ENCODE assay signal across 9 mouse cellular contexts in genomic region chr6:104492490-104493431, GRCm38 (mm10). TPM values are rescaled to one million over a fixed set of nuclear protein-coding genes. Genes with fewer than 3 reads are reported as not detected.
A peak's percentile ranks its signal among the peaks of the same experiment; 100 is the strongest.
DNase-seq lines count a peak whose midpoint lies in the region; ATAC-seq and TF ChIP-seq lines count a peak whose summit lies in the region.
"Had no signal": no experiment of that assay in that cellular context is flagged by ENCODE, and none has a peak within 500 bp of the region (broad histone marks: within the 10 kb centered on the region; RNA-seq: fewer than 3 reads in every experiment).

TSS of gene Cntn6 (plus strand) at chr6:104492790.

- H3K9me3 ChIP-seq in heart, embryonic 14.5 days (ENCODE audit: control insufficient read depth, low read length): no peaks in the 10 kb centered on the region
- H3K9me3 ChIP-seq in embryonic facial prominence, embryonic 12.5 days: no peaks in the 10 kb centered on the region
- H3K9me3 ChIP-seq in intestine, postnatal 0 days (ENCODE audit: control insufficient read depth): no peaks in the 10 kb centered on the region
- H3K9me3 ChIP-seq in midbrain, embryonic 14.5 days (ENCODE audit: control insufficient read depth, low read length): no peaks in the 10 kb centered on the region

- no peak within 1 kb of the TSS for H3K9ac ChIP-seq in heart, embryonic 14.5 days (ENCODE audit: low read length)
- no peak within 1 kb of the TSS for H3K9ac ChIP-seq in embryonic facial prominence, embryonic 12.5 days
- H3K9ac ChIP-seq in intestine, postnatal 0 days (ENCODE audit: low read depth, low read length): no peak within 1 kb of the TSS
- H3K9ac ChIP-seq in midbrain, embryonic 14.5 days (replicated peaks; ENCODE audit: low read length): peak within 1 kb of the TSS; percentile 54

- no peak within 1 kb of the TSS; a peak in 1 of 4 replicates for H3K4me3 ChIP-seq in heart, embryonic 14.5 days (ENCODE audit: control insufficient read depth in 1 of 2, insufficient read depth in 1 of 2, low read depth in 1 of 2, low read length in 2 of 2)
- peak within 1 kb of the TSS; percentile 13; the same call in 1 of the 2 replicates for H3K4me3 ChIP-seq in embryonic facial prominence, embryonic 12.5 days
- no peak within 1 kb of the TSS for H3K4me3 ChIP-seq in intestine, postnatal 0 days (ENCODE audit: low read depth, low read length)
- peak within 1 kb of the TSS; percentile 35 for H3K4me3 ChIP-seq in midbrain, embryonic 14.5 days (replicated peaks; ENCODE audit: low read depth, low read length)

- no peak within 1 kb of the TSS for H3K27ac ChIP-seq in heart, embryonic 14.5 days (replicated peaks in 1 of 2; ENCODE audit: control insufficient read depth in 1 of 2, insufficient read depth in 1 of 2, low read depth in 2 of 2, low read length in 2 of 2)
- peak within 1 kb of the TSS; percentile 23; the same call in 1 of the 2 replicates for H3K27ac ChIP-seq in embryonic facial prominence, embryonic 12.5 days
- no peak within 1 kb of the TSS for H3K27ac ChIP-seq in intestine, postnatal 0 days (ENCODE audit: low read depth, low read length)
- H3K27ac ChIP-seq in midbrain, embryonic 14.5 days (replicated peaks; ENCODE audit: low read depth, low read length): peak within 1 kb of the TSS; percentile 75
- H3K27ac ChIP-seq: macrophage had no signal

- H3K27me3 ChIP-seq in heart, embryonic 14.5 days (ENCODE audit: control insufficient read depth, insufficient read depth, low read length): no peaks in the 10 kb centered on the region
- no peaks in the 10 kb centered on the region for H3K27me3 ChIP-seq in embryonic facial prominence, embryonic 12.5 days
- H3K27me3 ChIP-seq in intestine, postnatal 0 days (replicated peaks; ENCODE audit: control insufficient read depth, insufficient read depth, low read length): no peaks in the 10 kb centered on the region
- H3K27me3 ChIP-seq in midbrain, embryonic 14.5 days (ENCODE audit: control insufficient read depth, insufficient read depth, low read length): no peaks in the 10 kb centered on the region

- no peak for TF ChIP-seq CTCF in intestine, postnatal 0 days (IDR thresholded peaks at IDR 0.05; ENCODE audit: low read depth)

- no peaks in the 10 kb centered on the region for H3K36me3 ChIP-seq in heart, embryonic 14.5 days (ENCODE audit: control insufficient read depth, insufficient read depth, low read length)
- no peaks in the 10 kb centered on the region for H3K36me3 ChIP-seq in embryonic facial prominence, embryonic 12.5 days
- H3K36me3 ChIP-seq in intestine, postnatal 0 days (ENCODE audit: control insufficient read depth, insufficient read depth): no peaks in the 10 kb centered on the region
- H3K36me3 ChIP-seq in midbrain, embryonic 14.5 days (ENCODE audit: control insufficient read depth, insufficient read depth, low read length): no peaks in the 10 kb centered on the region

- DNase-seq in heart, adult 18-20 months: no peak
- DNase-seq in midbrain, embryonic 14.5 days: peak; percentile 77
- DNase-seq in spleen, adult 12 weeks (ENCODE audit: low spot score): no peak
- DNase-seq in c-Kit-positive CD71-positive TER-119-positive erythroid progenitor cells, embryonic 14.5 days (ENCODE audit: low spot score): no peak
- no peak for DNase-seq in urinary bladder, postnatal 25 days (ENCODE audit: low spot score)

- no peaks in the 10 kb centered on the region for H3K4me1 ChIP-seq in heart, embryonic 14.5 days (ENCODE audit: control insufficient read depth in 2 of 2, insufficient read depth in 2 of 2, low read length in 2 of 2)
- no peaks in the 10 kb centered on the region for H3K4me1 ChIP-seq in embryonic facial prominence, embryonic 12.5 days
- H3K4me1 ChIP-seq in intestine, postnatal 0 days (replicated peaks; ENCODE audit: control insufficient read depth, insufficient read depth, low read length): no peaks in the 10 kb centered on the region
- peaks cover 13% of the 10 kb centered on the region; the same call in 1 of the 2 replicates for H3K4me1 ChIP-seq in midbrain, embryonic 14.5 days (ENCODE audit: control insufficient read depth, insufficient read depth, low read length)

- ATAC-seq in heart, embryonic 14.5 days (ENCODE audit: insufficient number of reproducible peaks, insufficient read depth, low FRiP score, low read depth): no peak
- peak; percentile 81; the same call in 1 of the 2 replicates for ATAC-seq in embryonic facial prominence, embryonic 12.5 days (ENCODE audit: insufficient number of reproducible peaks, insufficient read depth, low FRiP score, low TSS enrichment)
- no peak for ATAC-seq in intestine, postnatal 0 days
- peak; percentile 71 for ATAC-seq in midbrain, embryonic 14.5 days (ENCODE audit: low FRiP score, low TSS enrichment)

- peak within 1 kb of the TSS; percentile 24; the same call in 1 of the 2 replicates for H3K4me2 ChIP-seq in heart, embryonic 14.5 days (ENCODE audit: low read length)
- peak within 1 kb of the TSS; percentile 39 for H3K4me2 ChIP-seq in embryonic facial prominence, embryonic 12.5 days (replicated peaks)
- H3K4me2 ChIP-seq in intestine, postnatal 0 days (replicated peaks; ENCODE audit: low read depth): 0 out of 2 replicates have a peak within 1 kb of the TSS, but pooled peaks have one; percentile 9
- peak within 1 kb of the TSS; percentile 60 for H3K4me2 ChIP-seq in midbrain, embryonic 14.5 days (ENCODE audit: low read length)

- 55% methylated on average over 11 of the region's 11 CpGs for WGBS in heart, embryonic 14.5 days
- 31% methylated on average over 11 of the region's 11 CpGs for WGBS in embryonic facial prominence, embryonic 12.5 days
- 57% methylated on average over 11 of the region's 11 CpGs for WGBS in intestine, postnatal 0 days
- WGBS in midbrain, embryonic 14.5 days: 3% methylated on average over 11 of the region's 11 CpGs

RNA-seq across cellular contexts. Expression of gene Cntn6, which starts in this region (rescaled TPM):
- 0.34 and 0.38 TPM in 2 replicates for polyA plus RNA-seq in heart, embryonic 14.5 days (2014; fragmentation: Nextera tagmentation; extraction: Ambion mirVana)
- not detected for total RNA-seq in heart, adult 18-20 months (2021)
- polyA plus RNA-seq in embryonic facial prominence, embryonic 12.5 days (2016; fragmentation: Nextera tagmentation; extraction: Ambion mirVana): 2.3 and 3.0 TPM in 2 replicates
- 0.20 and 0.27 TPM in 2 replicates for polyA plus RNA-seq in intestine, postnatal 0 days (2015; fragmentation: Nextera tagmentation; extraction: Ambion mirVana)
- polyA plus RNA-seq in midbrain, embryonic 14.5 days (2014; fragmentation: Nextera tagmentation; extraction: Ambion mirVana): 10.5 and 10.6 TPM in 2 replicates
- polyA plus RNA-seq: macrophage had no signal

Comparison
In these comparisons a context has a peak if more than half of its experiments do, and no peak if none do; other contexts are left out.
1. ATAC-seq: peak in embryonic facial prominence, embryonic 12.5 days (single experiment) and midbrain, embryonic 14.5 days (single experiment); none in heart, embryonic 14.5 days (single experiment) and intestine, postnatal 0 days (single experiment).
2. H3K27ac ChIP-seq: peak in embryonic facial prominence, embryonic 12.5 days (single experiment) and midbrain, embryonic 14.5 days (single experiment); none in heart, embryonic 14.5 days (0 of 2) and intestine, postnatal 0 days (single experiment).
3. H3K4me2 ChIP-seq: peak in every context shown above with its lines; median percentile 60 in midbrain, embryonic 14.5 days; 39 in embryonic facial prominence, embryonic 12.5 days; 24 in heart, embryonic 14.5 days; 9 in intestine, postnatal 0 days.
4. H3K4me3 ChIP-seq: peak in embryonic facial prominence, embryonic 12.5 days (single experiment) and midbrain, embryonic 14.5 days (single experiment); none in heart, embryonic 14.5 days (0 of 2) and intestine, postnatal 0 days (single experiment).